Mouse (Mus musculus) E14TG2a.4 (cell line): ENCODE data around the gene Ikzf3.

ENCODE experiments used
- H3K27me3 ChIP-seq: 2 replicates; pipeline ENCODE4 v1.6.1; 2014; ENCODE audit warnings: low read length, control low read depth; ENCODE audit not compliant: insufficient read depth
- H3K36me3 ChIP-seq: 2 replicates; pipeline ENCODE4 v1.6.1; 2014; ENCODE audit warnings: low read length, control low read depth; ENCODE audit not compliant: insufficient read depth
- H3K4me1 ChIP-seq: replicated peaks from 2 replicates; pipeline ENCODE4 v1.6.1; 2014; ENCODE audit warnings: low read depth, low read length, control low read depth
- H3K4me3 ChIP-seq: replicated peaks from 2 replicates; pipeline ENCODE4 v1.5.1; 2014; ENCODE audit warnings: mild to moderate bottlenecking, low read length
- H3K9me3 ChIP-seq: 2 replicates; pipeline ENCODE4 v1.6.1; 2014; ENCODE audit warnings: low read length, control low read depth
- CTCF ChIP-seq: conservative IDR thresholded peaks from 2 replicates; pipeline ENCODE4 v1.5.1; 2014; ENCODE audit warnings: low read length
- NANOG ChIP-seq: IDR thresholded peaks from 2 replicates; pipeline ENCODE4 v1.6.1; 2014; ENCODE audit warnings: borderline replicate concordance, low read length, mixed read lengths
- POU5F1 ChIP-seq: IDR thresholded peaks from 2 replicates; pipeline ENCODE4 v1.6.1; 2014; ENCODE audit warnings: low read length, borderline replicate concordance

Gene Ikzf3

GRCm38 (mm10) chr11:98580301-98581121 lies 34.7 kb upstream of the Ikzf3 start:
- TF ChIP-seq CTCF (no peak), NANOG (no peak), POU5F1 (no peak)
- Histone ChIP-seq H3K9me3 (no peaks in the 10 kb centered on the region), H3K4me3 (peak overlapping the region; percentile 49), H3K4me1 (peaks cover 59% of the 10 kb centered on the region), H3K27me3 (no peaks in the 10 kb centered on the region), H3K36me3 (peaks cover 32% of the 10 kb centered on the region)

DNA sequence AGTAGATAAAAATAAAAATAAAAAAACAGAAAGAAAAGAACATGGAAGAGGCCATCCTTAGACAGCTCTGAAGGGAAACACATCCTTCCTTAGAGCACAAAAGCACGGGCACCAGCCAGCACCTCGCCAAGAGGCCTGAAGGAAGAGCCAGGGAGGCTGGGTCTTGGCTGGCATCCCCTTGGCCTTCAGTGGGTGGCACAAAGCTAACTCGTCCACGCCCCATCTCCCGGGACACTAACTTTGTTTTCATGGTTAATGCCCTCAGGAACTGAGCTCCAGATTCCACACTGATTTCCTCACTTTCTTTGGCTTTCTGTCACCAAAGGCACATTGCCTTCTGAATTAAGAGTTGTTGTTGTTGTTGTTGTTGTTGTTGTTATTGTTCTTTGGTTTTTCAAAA lies 31.9 kb upstream of the Ikzf3 start:
- no peak for TF ChIP-seq NANOG
- no peak for TF ChIP-seq POU5F1
- TF ChIP-seq CTCF = no peak
- peaks cover 39% of the 10 kb centered on the region for H3K4me1 ChIP-seq
- no peak overlapping the region for H3K4me3 ChIP-seq

GRCm38 (mm10) chr11:98569461-98569860 lies 23.6 kb upstream of the Ikzf3 start:
- no peaks in the 10 kb centered on the region for H3K36me3 ChIP-seq
- peak overlapping the region; percentile 43 for H3K4me3 ChIP-seq
- TF ChIP-seq NANOG (no peak), CTCF (no peak), POU5F1 (no peak)
- H3K4me1 ChIP-seq = peaks cover 8% of the 10 kb centered on the region
- peaks cover 6% of the 10 kb centered on the region for H3K27me3 ChIP-seq
- no peaks in the 10 kb centered on the region for H3K9me3 ChIP-seq

More for the DNA sequence above, 31.9 kb upstream of the Ikzf3 start:
- Histone ChIP-seq H3K9me3 (no peaks in the 10 kb centered on the region), H3K27me3 (0 out of 2 replicates have a peak, but pooled peaks cover 6% of the 10 kb centered on the region), H3K36me3 (peaks cover 9% of the 10 kb centered on the region)

- Histone ChIP-seq H3K9me3 (no peaks in the 10 kb centered on the region), H3K4me3 (no peak overlapping the region), H3K36me3 (no peaks in the 10 kb centered on the region), H3K27me3 (peaks cover 2% of the 10 kb centered on the region), H3K4me1 (peaks cover 8% of the 10 kb centered on the region)
- no peak for TF ChIP-seq NANOG
- peak; percentile 97 for TF ChIP-seq CTCF
- no peak for TF ChIP-seq POU5F1
These were observed 22.5 kb upstream of the Ikzf3 start for GRCm38 (mm10) chr11:98568326-98568725.

DNA sequence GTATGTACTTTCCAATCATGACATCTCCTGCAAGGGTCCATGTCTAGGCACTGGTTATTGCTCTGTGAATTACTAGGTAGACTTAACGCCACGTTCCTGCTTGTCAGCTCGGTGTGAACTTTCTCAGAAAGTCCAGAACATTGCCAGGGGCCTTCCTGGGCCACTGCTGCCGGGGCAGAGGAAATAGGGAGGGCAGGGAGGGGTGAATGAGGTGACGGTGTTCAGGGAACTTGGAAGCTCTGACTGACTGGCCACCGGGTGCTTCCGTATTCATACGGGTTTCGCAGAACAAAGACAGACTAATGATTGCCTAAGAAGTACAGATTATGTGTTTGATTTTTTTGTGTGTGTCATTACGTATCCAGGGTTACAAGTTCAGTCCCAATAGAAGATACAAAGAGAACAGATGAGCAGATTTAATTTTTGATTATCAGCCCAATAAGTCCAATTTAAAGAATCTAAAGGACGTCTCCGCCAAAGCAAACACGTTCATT lies 18.1 kb upstream of the Ikzf3 start:
- Histone ChIP-seq H3K27me3 (peaks cover 15% of the 10 kb centered on the region), H3K4me3 (no peak overlapping the region), H3K9me3 (no peaks in the 10 kb centered on the region), H3K4me1 (peaks cover 1% of the 10 kb centered on the region), H3K36me3 (no peaks in the 10 kb centered on the region)
- TF ChIP-seq NANOG (no peak), CTCF (no peak), POU5F1 (no peak)

DNA sequence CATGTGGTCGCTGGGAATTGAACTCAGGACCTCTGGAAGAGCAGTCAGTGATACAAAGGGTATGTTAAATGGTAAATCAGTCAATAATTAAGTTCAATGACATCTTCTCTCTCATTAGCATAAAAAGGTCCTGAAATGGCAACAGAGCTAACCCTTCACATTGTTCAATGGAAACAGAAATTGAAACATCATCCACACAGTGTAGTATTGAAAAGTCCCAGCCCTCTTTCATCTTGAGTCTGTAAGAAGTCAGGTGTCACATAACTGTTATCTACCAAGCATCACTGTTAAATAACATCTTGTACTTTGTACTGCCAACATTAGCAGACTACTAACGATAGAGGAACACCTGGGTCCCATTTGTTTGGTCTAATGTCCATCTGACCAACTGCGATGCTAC lies 17.2 kb upstream of the Ikzf3 start:
- Histone ChIP-seq H3K36me3 (no peaks in the 10 kb centered on the region), H3K4me1 (no peaks in the 10 kb centered on the region), H3K27me3 (peaks cover 17% of the 10 kb centered on the region), H3K9me3 (no peaks in the 10 kb centered on the region), H3K4me3 (no peak overlapping the region)
- TF ChIP-seq CTCF (no peak), POU5F1 (no peak), NANOG (no peak)

- H3K27me3 ChIP-seq = peaks cover 19% of the 10 kb centered on the region
- H3K9me3 ChIP-seq = no peaks in the 10 kb centered on the region
- H3K4me3 ChIP-seq = no peak overlapping the region
- H3K4me1 ChIP-seq = no peaks in the 10 kb centered on the region
- no peaks in the 10 kb centered on the region for H3K36me3 ChIP-seq
- TF ChIP-seq CTCF (no peak), NANOG (no peak), POU5F1 (no peak)
These were observed 15.1 kb upstream of the Ikzf3 start for GRCm38 (mm10) chr11:98560942-98561341.

DNA sequence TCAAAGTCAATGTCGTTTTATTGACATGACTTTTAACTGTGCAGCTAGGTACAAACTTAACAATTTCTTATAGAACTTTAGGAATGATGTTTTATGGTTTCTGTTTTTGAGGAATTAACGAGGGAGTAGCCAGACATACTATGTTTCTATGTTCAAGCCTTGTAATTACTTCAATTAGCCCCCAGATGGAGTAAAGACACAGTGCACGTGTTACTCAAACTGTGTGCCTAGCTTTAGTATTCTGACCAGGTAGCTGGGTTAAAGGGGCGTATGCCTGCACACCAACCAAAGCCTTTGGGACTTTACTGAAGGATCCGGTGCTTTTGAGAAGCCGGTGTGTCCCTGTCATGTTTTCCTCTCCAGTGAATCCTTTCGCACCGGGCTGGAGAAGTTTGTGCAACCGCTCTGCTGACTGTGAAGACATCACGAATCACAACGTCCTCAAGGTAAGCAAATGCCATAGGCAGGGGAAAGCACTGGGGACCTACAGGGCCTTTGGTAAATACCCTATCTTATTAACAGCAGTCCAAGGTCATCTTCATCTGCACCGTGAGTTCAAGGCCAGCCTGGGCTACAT lies 9.4 kb upstream of the Ikzf3 start:
- Histone ChIP-seq H3K4me1 (peaks cover 13% of the 10 kb centered on the region), H3K27me3 (peaks cover 14% of the 10 kb centered on the region), H3K9me3 (no peaks in the 10 kb centered on the region), H3K4me3 (no peak overlapping the region), H3K36me3 (no peaks in the 10 kb centered on the region)
- peak; percentile 22 for TF ChIP-seq CTCF
- TF ChIP-seq NANOG = no peak
- no peak for TF ChIP-seq POU5F1

DNA sequence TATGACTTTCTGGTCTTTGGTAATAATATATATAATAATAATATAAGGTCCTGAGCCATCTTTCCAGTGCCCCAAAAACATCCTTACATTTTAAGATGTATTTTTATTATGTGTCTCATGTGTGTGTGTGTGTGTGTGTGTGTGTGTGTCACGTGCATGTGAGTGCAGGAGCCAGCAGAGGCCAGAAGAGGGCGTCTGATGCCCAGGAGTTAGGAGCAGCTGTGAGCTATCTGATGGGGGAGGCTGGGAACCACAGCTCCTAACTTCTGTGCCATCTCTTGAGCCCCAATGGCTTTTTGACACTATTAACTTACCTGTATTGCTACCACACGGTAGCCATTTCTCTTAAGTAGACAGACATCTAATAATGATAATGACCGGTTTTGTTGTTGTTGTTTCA lies 8.1 kb upstream of the Ikzf3 start:
- TF ChIP-seq NANOG (no peak), CTCF (peak; percentile 26; the same call in 1 of the 2 replicates)
- H3K4me3 ChIP-seq = no peak overlapping the region
- peaks cover 14% of the 10 kb centered on the region for H3K4me1 ChIP-seq
- H3K27me3 ChIP-seq = peaks cover 22% of the 10 kb centered on the region
- H3K9me3 ChIP-seq = peaks cover 3% of the 10 kb centered on the region; the same call in 1 of the 2 replicates
- no peaks in the 10 kb centered on the region for H3K36me3 ChIP-seq
